14 mouse cellular contexts compared by ENCODE assay signal in genomic region chr9:28208696-28209095, GRCm38 (mm10).
"Had no signal": no experiment of that assay in that cellular context is flagged by ENCODE, and none has a peak within 500 bp of the region (broad histone marks: within the 10 kb centered on the region; RNA-seq: fewer than 3 reads in every experiment).

No protein-coding gene starts in this region.

- H3K9ac ChIP-seq: kidney, embryonic 15.5 days; limb, embryonic 15.5 days; liver, embryonic 13.5 days; liver, postnatal 0 days; lung, embryonic 15.5 days had no signal

- H3K4me2 ChIP-seq: kidney, embryonic 15.5 days; limb, embryonic 15.5 days; liver, embryonic 13.5 days; lung, embryonic 15.5 days; midbrain, embryonic 11.5 days had no signal

- H3K36me3 ChIP-seq: kidney, embryonic 15.5 days; limb, embryonic 15.5 days; liver, embryonic 13.5 days; lung, embryonic 15.5 days had no signal

- DNase-seq: kidney, adult 2 months; kidney, postnatal 14 days; liver, embryonic 13.5 days; liver, postnatal 0 days; lung, postnatal 14 days; thymus, adult 18-20 months; thymus, postnatal 14 days had no signal

- H3K27me3 ChIP-seq: kidney, embryonic 15.5 days; limb, embryonic 15.5 days; liver, embryonic 13.5 days; lung, embryonic 15.5 days; megakaryocyte, embryonic 14.5 days had no signal

- H3K4me3 ChIP-seq: kidney, embryonic 15.5 days; limb, embryonic 15.5 days; liver, embryonic 13.5 days; lung, embryonic 15.5 days; megakaryocyte, embryonic 14.5 days had no signal

- ATAC-seq: liver, postnatal 0 days; midbrain, embryonic 16.5 days had no signal

- H3K4me1 ChIP-seq: kidney, embryonic 15.5 days; limb, embryonic 15.5 days; liver, embryonic 13.5 days; lung, embryonic 15.5 days; megakaryocyte, embryonic 14.5 days had no signal

- H3K9me3 ChIP-seq: kidney, embryonic 15.5 days; limb, embryonic 15.5 days; liver, embryonic 13.5 days; lung, embryonic 15.5 days; megakaryocyte, embryonic 14.5 days had no signal

- H3K27ac ChIP-seq: kidney, embryonic 15.5 days; limb, embryonic 15.5 days; liver, embryonic 13.5 days; lung, embryonic 15.5 days; macrophage had no signal
